Mouse (Mus musculus): ENCODE data around the gene Sult1a1.

Gene Sult1a1

GRCm38 (mm10) chr7:126624774-126625173 is 51.5 kb downstream of the Sult1a1 start:
- DNase-seq (ENCODE audit: low spot score in 2 of 2) = no peak

- no peak for DNase-seq (ENCODE audit: low spot score in 2 of 2)
Observed at GRCm38 (mm10) chr7:126623381-126623780, 52.9 kb downstream of the Sult1a1 start.
